Mouse (Mus musculus) liver, embryonic 11.5 days (tissue): ENCODE data around the gene Pcmt1. TPM values are rescaled to one million over a fixed set of nuclear protein-coding genes. Genes with fewer than 3 reads are reported as not detected.

Experiments
- ATAC-seq: fragments of 200-750 bp; cut with Nextera tagmentation; replicated peaks from 2 replicates; pipeline ENCODE4 v1.8.0; 2017; ENCODE audit warnings: moderate number of reproducible peaks, mild to moderate bottlenecking, moderate TSS enrichment, moderate library complexity; ENCODE audit not compliant: low FRiP score
- DNase-seq: peaks from one replicate; pipeline ENCODE4 v3.0.0-alpha.2; 2017; ENCODE audit warnings: low spot score
- H3K27ac ChIP-seq: fragments of 300-500 bp; sonication (generic); 2 replicates; pipeline ENCODE4 v1.5.1; 2014; ENCODE audit warnings: mild to moderate bottlenecking, low read depth, low read length, control low read depth
- H3K27me3 ChIP-seq: fragments of 300-500 bp; sonication (generic); replicated peaks from 2 replicates; pipeline ENCODE4 v1.6.1; 2014; ENCODE audit warnings: low read length, mixed read lengths; ENCODE audit not compliant: control insufficient read depth, insufficient read depth
- H3K36me3 ChIP-seq: fragments of 300-500 bp; sonication (generic); 2 replicates; pipeline ENCODE4 v1.6.1; 2014; ENCODE audit warnings: mild to moderate bottlenecking, low read length, moderate library complexity, mixed read lengths; ENCODE audit not compliant: control insufficient read depth, insufficient read depth
- H3K4me1 ChIP-seq: fragments of 300-500 bp; sonication (generic); replicated peaks from 2 replicates; pipeline ENCODE4 v1.6.1; 2014; ENCODE audit warnings: low read length, mixed read lengths; ENCODE audit not compliant: control insufficient read depth, insufficient read depth
- H3K4me2 ChIP-seq: fragments of 300-500 bp; sonication (generic); 2 replicates; pipeline ENCODE4 v1.6.1; 2014; ENCODE audit warnings: mild to moderate bottlenecking, control low read depth, moderate library complexity
- H3K4me3 ChIP-seq: fragments of 300-500 bp; sonication (generic); 2 replicates; pipeline ENCODE4 v1.5.1; 2014; ENCODE audit warnings: low read depth, low read length, control low read depth
- H3K9ac ChIP-seq: fragments of 300-500 bp; sonication (generic); 2 replicates; pipeline ENCODE4 v1.6.1; 2014; ENCODE audit warnings: low read depth, low read length, control low read depth
- H3K9me3 ChIP-seq: fragments of 300-500 bp; sonication (generic); 2 replicates; pipeline ENCODE4 v1.6.1; 2016; ENCODE audit warnings: low read length, inconsistent platforms, mixed read lengths; ENCODE audit not compliant: control insufficient read depth
- WGBS: fragments of 180-500 bp; shearing (Covaris S2); extraction: QIAGEN DNeasy Blood & Tissue Kit; methylation state at CpG from one replicate; pipeline ENCODE4 v1.1.7; 2014; 5-methylcytosine and 5-hydroxymethylcytosine counted together
- polyA plus RNA-seq: library from polyadenylated mRNA; unstranded; fragments of >200 nt; fragmentation: Nextera tagmentation; extraction: Ambion mirVana; gene quantifications from 2 replicates; pipeline ENCODE4 v1.2.1, GENCODE M21; 2014

The Pcmt1 gene
- 137 and 143 TPM in 2 replicates for polyA plus RNA-seq

DNA sequence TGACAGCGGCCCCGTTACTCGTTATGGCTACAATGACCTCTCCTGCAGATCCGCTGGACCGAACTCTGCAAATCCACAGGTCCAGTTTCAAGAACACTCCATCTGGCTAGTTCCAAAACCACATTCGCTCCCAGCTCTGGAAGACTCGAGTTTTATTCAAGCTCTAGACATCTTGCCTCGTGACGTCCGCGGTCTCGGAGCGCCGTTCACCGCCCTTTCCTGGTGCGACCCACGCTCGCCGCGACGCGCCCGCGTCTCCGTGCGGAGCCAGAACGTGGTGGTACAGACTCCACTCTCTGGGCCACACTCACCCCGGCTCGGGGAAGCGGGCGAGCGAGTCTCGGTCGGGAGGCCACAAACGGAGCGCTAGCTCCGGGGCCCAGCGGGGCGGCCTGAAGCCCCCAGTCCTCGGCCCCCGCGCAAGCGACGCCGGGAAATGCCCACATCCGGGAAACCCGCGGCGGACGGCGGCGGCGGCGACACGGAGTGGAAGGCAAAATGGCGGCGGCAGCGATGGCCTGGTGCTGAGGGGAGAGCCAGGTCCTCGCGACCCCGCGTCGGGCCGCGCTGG is at the start of gene Pcmt1, which contains the start of gene Lats1:
Pcmt1 (minus strand) TSS at position 406 of the 571 bp plus-strand sequence.
Lats1 (plus strand) TSS at position 484 of the 571 bp plus-strand sequence.
- 1% methylated on average over 64 of the region's 65 CpGs for WGBS
- peak; percentile 91 for DNase-seq

DNA sequence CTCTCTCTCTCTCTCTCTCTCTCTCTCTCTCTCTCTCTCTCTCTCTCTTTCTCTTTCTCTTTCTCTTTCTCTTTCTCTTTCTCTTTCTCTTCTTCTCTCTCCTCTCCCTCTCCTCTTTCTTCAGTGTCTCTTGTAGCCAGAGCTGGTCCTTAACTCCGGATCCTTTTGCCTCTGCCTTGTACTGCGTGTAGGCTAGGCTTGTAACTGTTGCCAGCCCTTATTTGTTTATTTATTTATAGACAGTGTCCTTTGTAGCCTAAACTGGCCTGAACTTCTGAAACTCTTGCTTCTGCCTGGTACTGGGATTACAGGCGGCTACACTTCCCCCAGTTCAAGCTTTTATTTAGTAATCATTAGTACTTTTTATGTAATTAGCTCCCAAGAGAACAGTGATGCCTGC is 46.1 kb upstream of the Pcmt1 start:
- 23% methylated on average over 3 of the region's 3 CpGs for WGBS
- no peak for ATAC-seq
- Histone ChIP-seq H3K9ac (0 out of 2 replicates have a peak overlapping the region, but pooled peaks have one; percentile 3), H3K4me3 (peak overlapping the region; percentile 87), H3K9me3 (no peaks in the 10 kb centered on the region), H3K27ac (no peak overlapping the region), H3K4me1 (peaks cover 8% of the 10 kb centered on the region), H3K36me3 (no peaks in the 10 kb centered on the region), H3K4me2 (peak overlapping the region; percentile 87), H3K27me3 (no peaks in the 10 kb centered on the region)
- no peak for DNase-seq

More for the DNA sequence above, at the start of gene Pcmt1, which contains the start of gene Lats1:
- Histone ChIP-seq H3K9me3 (no peaks in the 10 kb centered on the region), H3K27ac (peak within 1 kb of the TSS; percentile 96), H3K27me3 (no peaks in the 10 kb centered on the region), H3K4me3 (peak within 1 kb of the TSS; percentile 95), H3K4me2 (peak within 1 kb of the TSS; percentile 86), H3K36me3 (peaks cover 28% of the 10 kb centered on the region), H3K4me1 (peaks cover 12% of the 10 kb centered on the region), H3K9ac (peak within 1 kb of the TSS; percentile 98)
- ATAC-seq = peak; percentile 86

DNA sequence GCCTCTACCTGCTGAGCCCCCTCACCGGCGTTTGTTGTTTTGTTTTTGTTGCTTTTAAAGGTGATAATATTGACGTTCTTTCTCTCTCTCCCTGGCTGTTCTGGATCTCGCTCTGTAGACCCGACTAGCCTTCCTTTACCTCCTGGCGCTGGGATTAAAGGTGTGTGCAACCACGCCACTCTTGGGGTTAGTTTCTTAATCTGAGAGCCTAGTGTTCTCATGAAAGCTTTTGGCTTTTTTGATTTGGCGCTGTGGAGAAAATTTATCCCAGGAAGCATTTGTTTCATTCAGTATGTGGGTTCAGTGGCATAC is 45.5 kb upstream of the Pcmt1 start:
- ATAC-seq = no peak

DNA sequence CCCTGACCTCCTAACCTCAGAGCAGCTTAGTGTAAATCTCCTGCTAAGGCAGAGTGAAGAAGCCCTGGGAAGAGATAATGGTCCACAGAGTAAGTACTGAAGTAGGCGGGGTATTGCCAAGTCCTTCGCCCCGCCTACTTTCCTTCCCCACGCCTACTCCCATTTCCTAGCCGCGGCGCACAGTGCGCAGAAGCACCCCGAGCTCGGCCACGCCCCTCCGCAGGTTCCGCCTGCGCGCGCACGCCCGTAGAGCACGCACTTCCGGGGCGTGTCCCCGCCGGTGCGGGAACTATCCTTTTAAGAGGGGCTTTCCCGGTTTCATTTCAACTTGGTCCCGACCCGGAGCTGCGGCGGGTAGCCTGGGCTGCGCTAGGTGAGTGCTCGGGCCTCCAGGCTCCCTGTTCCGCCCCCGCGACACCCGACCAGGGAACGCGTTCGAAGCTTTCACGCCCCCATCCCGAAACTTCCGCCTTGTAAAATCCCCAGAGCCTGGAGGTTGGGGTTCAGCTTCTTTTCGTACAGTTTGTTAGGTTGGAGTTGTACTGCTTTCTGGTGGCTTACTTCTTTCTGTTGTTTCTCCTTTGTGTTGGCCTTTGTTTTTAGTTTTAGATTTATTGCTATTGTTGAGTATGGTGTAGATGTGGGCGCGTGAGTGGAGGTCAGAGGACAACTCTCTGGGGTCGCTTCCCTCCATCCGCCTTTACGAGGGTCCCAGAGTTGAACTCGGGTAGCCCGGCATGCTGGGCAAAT is 45.0 kb upstream of the Pcmt1 start, which contains the start of gene Katna1:
Katna1 (plus strand) TSS at position 250 of the 750 bp plus-strand sequence.
- peaks cover 8% of the 10 kb centered on the region for H3K4me1 ChIP-seq
- peak within 1 kb of the TSS; percentile 64 for H3K27ac ChIP-seq
- WGBS = under 1% methylated on average over 49 of the region's 49 CpGs
- no peaks in the 10 kb centered on the region for H3K9me3 ChIP-seq
- peak within 1 kb of the TSS; percentile 87 for H3K4me2 ChIP-seq
- DNase-seq (peak; percentile 94), ATAC-seq (peak; percentile 98)
- H3K36me3 ChIP-seq = no peaks in the 10 kb centered on the region
- H3K27me3 ChIP-seq = no peaks in the 10 kb centered on the region
- peak within 1 kb of the TSS; percentile 87 for H3K4me3 ChIP-seq
- H3K9ac ChIP-seq = peak within 1 kb of the TSS; percentile 82

More for the DNA sequence above, 45.5 kb upstream of the Pcmt1 start:
- Histone ChIP-seq H3K9ac (peak overlapping the region; percentile 82), H3K36me3 (no peaks in the 10 kb centered on the region), H3K27ac (peak overlapping the region; percentile 64), H3K4me2 (peak overlapping the region; percentile 87), H3K4me3 (peak overlapping the region; percentile 87), H3K27me3 (no peaks in the 10 kb centered on the region), H3K9me3 (no peaks in the 10 kb centered on the region), H3K4me1 (peaks cover 8% of the 10 kb centered on the region)
- under 1% methylated on average over 8 of the region's 8 CpGs for WGBS
- DNase-seq = no peak

DNA sequence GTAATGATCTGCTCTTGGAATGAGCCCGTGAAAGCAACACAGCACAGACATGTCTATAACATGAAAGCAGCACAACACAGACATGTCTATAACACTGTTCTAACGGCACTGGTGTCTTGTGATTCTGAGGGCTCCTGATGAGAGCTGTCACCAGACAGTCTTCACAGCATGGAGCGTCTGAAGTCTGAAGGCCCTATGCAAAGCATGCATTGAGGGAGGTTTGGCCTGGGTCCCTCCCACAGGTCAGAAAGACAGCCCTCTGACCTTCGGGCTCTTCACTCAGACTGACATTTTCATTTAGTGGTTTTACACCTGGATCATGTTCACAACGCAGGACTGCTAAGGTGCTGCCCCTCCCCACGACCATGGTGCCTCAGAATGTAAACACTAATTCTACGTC is 34.1 kb upstream of the Pcmt1 start:
- H3K36me3 ChIP-seq = peaks cover 15% of the 10 kb centered on the region
- 78% methylated on average over 7 of the region's 7 CpGs for WGBS
- ATAC-seq = no peak

DNA sequence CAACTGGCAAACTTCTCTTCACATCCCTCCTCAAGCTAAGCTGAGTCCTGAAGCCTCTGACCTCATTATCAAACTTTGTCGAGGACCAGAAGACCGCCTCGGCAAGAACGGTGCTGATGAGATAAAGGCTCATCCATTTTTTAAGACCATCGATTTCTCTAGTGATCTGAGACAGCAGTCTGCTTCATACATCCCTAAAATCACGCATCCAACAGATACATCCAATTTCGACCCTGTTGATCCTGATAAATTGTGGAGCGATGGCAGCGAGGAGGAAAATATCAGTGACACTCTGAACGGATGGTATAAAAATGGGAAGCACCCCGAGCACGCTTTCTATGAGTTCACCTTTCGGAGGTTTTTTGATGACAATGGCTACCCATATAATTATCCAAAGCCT is 31.6 kb upstream of the Pcmt1 start:
- Histone ChIP-seq H3K27ac (no peak overlapping the region), H3K4me2 (no peak overlapping the region), H3K4me3 (no peak overlapping the region), H3K36me3 (peaks cover 15% of the 10 kb centered on the region), H3K27me3 (no peaks in the 10 kb centered on the region), H3K9me3 (no peaks in the 10 kb centered on the region), H3K4me1 (no peaks in the 10 kb centered on the region), H3K9ac (no peak overlapping the region)
- no peak for ATAC-seq
- DNase-seq = peak; percentile 12
- WGBS = 84% methylated on average over 13 of the region's 13 CpGs

More for the DNA sequence above, 34.1 kb upstream of the Pcmt1 start:
- no peak overlapping the region for H3K4me2 ChIP-seq
- peak; percentile 22 for DNase-seq
- H3K27ac ChIP-seq = no peak overlapping the region
- H3K4me3 ChIP-seq = no peak overlapping the region
- no peaks in the 10 kb centered on the region for H3K9me3 ChIP-seq
- H3K4me1 ChIP-seq = no peaks in the 10 kb centered on the region
- H3K9ac ChIP-seq = no peak overlapping the region
- no peaks in the 10 kb centered on the region for H3K27me3 ChIP-seq

DNA sequence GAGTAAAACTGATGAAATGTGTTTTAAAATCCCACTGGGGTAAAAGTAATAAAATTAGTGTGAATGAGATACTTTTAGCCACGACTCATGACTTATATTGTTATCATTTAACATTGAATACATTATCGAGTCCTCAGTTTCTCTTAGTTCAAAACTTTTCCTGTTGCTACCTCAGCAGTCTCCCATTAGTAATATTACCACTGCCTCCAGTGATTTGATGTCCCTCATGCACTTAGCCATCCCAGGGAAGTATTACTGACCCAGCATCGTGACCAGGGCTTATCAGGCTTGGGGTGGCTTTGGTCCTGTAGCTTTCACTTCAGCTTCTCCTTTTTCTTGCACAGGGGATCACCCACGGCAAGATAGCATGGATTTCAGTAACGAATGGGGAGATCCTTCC is 29.2 kb upstream of the Pcmt1 start:
- 82% methylated on average over 5 of the region's 5 CpGs for WGBS
- H3K27me3 ChIP-seq = no peaks in the 10 kb centered on the region
- no peak overlapping the region for H3K4me3 ChIP-seq
- no peak overlapping the region for H3K27ac ChIP-seq
- no peak overlapping the region for H3K9ac ChIP-seq
- no peak overlapping the region for H3K4me2 ChIP-seq
- no peak for ATAC-seq
- peaks cover 17% of the 10 kb centered on the region for H3K36me3 ChIP-seq
- H3K9me3 ChIP-seq = no peaks in the 10 kb centered on the region
- peak; percentile 22 for DNase-seq
- no peaks in the 10 kb centered on the region for H3K4me1 ChIP-seq

DNA sequence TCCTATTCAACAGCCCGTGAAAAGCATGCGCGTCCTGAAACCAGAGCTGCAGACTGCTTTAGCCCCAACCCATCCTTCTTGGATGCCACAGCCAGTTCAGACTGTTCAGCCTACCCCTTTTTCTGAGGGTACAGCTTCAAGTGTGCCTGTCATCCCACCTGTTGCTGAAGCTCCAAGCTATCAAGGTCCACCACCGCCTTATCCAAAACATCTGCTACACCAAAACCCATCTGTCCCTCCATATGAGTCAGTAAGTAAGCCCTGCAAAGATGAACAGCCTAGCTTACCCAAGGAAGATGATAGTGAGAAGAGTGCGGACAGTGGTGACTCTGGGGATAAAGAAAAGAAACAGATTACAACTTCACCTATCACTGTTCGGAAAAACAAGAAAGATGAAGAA is 21.6 kb upstream of the Pcmt1 start:
- no peak overlapping the region for H3K4me3 ChIP-seq

More for the DNA sequence above, 21.6 kb upstream of the Pcmt1 start:
- Histone ChIP-seq H3K9ac (no peak overlapping the region), H3K27me3 (no peaks in the 10 kb centered on the region), H3K27ac (no peak overlapping the region), H3K4me2 (no peak overlapping the region), H3K4me1 (no peaks in the 10 kb centered on the region), H3K9me3 (no peaks in the 10 kb centered on the region), H3K36me3 (peaks cover 51% of the 10 kb centered on the region)
- no peak for DNase-seq
- ATAC-seq = no peak
- 91% methylated on average over 6 of the region's 6 CpGs for WGBS
